Mouse (Mus musculus): ENCODE measurements around the gene Fitm1. TPM values are rescaled to one million over a fixed set of nuclear protein-coding genes. Genes with fewer than 3 reads are reported as not detected.

Gene Fitm1
- total RNA-seq (2023) = not detected

GRCm38 (mm10) chr14:55575302-55575701 is at the start of gene Fitm1:
Gene Fitm1, plus strand, starts transcription at chr14:55575617.

GRCm38 (mm10) chr14:55540067-55540786 is 35.2 kb upstream of the Fitm1 start, which contains the start of gene Pck2:
Gene Pck2, plus strand, starts transcription at chr14:55540266.

GRCm38 (mm10) chr14:55559799-55560201 is 15.6 kb upstream of the Fitm1 start, which contains the start of gene Dcaf11:
Gene Dcaf11, plus strand, starts transcription at chr14:55560006.

DNA sequence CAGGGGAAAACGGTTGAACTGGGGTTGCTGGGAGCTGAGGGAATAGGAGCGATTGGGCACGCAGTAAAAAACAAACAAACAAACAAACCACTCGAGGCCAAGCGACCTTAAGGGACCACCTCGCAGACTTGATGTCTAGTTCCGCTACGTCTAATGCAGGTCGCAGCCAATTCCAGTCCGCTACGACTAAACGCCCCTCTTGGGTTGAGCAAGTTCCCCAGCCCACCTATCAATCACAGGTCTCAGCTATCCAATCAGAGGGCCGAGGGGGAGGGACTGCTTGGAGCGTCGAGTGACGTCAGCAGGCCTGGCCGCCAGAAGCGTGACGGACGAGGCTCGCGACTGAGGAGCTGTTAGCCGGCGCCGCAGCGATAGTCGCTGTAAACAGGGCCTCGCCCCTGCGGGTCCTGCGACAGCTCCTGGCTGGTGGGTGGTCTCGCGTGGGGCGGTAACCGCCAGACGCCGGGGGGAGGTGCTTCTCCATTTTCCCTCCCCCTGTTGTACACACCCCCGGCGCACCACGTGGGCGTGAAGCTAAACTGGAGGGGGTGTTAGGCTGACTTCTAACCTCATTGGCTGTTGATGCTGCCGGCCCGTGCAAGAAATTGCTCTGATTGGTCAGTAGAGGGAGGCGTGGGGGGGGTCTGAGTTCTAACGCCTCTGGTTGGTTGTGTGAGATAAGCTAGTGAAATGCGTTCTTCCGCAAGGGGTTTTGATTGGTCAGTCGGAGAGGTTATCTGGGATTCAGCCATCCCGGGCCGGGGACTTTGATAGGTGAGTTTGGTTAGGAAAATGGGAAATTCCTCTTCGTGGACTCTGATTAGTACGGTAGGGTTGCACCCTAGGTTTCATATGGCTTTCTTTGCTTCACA is 15.0 kb upstream of the Fitm1 start, which contains the start of gene A730061H03Rik:
Gene A730061H03Rik (minus strand): TSS at position 205 of the 872 bp plus-strand sequence.

DNA sequence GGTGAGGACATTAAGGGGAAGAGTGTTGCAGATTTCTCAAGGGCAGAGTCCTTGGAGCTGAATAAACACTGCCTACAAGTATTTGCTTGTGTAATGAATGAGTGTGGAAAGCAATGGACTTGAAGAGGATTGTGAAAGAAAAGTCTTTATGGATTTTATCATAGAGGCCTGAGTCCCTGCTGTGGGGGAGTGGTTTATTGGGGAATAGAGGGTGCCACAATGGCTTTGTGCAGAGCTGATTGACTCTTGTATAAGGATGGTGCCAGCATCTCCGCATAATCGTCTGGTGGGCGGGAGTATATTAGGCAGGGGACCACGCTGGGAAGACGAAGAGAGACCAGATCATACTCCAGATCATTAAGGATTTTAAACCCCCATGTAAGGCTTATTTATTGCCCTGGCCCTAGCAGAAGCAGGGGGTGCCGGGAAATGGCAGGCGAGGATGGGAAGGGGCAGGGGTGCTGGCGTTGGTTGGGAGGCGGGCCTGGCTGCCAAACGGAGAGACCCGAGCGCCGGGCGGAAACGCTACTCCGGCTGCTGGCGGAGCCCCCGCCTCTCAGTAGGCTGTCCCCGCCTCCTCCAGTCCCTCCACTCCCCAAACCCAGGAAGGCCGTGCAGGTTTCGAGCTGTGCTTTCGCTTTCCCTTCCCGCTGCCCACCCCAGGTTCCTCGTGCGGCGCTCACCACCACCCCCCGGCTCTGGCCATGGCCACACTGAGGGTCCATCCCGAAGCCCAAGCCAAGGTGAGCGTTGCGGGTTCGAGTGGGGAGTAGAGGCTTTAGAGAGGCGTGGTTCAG is 2.7 kb downstream of the Fitm1 start, which contains the start of gene Psme1:
Gene Psme1 (plus strand): TSS at position 253 of the 797 bp plus-strand sequence.

DNA sequence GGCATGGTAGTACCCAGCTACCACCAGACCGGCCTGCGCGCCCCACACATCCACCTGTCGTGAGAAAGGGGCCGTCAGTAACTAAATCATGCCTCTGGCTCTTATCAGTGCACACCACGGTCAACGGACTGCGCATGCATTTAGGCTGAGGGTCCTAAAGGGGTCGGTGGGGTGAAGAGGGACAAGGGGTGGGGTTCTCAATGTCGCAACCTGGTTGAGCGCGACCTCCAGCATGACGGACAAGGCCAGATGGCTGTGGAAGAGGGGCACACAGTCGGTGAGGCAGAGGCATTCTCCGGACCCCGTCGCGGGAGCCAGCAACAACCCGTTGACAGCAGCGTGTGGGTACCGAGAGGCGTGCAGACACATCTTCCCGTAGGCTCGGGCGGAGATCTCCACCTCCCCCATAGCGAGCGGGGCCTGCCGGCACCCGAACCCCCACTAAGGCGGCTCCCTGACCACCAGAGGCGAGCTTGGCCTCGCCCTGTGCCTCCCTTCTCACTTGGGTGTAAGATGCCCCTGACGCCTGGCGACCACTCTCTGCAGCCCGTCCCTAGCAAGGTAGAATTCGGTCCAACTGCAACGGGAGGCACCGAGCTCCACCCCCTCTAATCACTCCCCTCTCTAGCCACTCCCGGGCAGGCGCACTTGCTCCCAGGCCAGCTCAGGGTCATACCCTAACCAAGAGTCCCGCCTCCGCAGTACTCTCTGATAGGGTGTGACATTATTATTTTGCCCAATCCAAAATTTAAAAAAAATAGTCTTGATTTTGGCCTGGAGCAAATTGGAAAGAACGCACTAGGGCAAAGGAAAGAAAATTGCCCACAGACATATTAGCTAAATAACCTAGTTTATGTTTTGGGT is 9.5 kb downstream of the Fitm1 start, which contains the start of gene Emc9:
Gene Emc9 (minus strand): TSS at position 601 of the 864 bp plus-strand sequence.

GRCm38 (mm10) chr14:55590748-55591330 is 15.4 kb downstream of the Fitm1 start, which contains the start of gene Psme2:
Gene Psme2, minus strand, starts transcription at chr14:55591113.

DNA sequence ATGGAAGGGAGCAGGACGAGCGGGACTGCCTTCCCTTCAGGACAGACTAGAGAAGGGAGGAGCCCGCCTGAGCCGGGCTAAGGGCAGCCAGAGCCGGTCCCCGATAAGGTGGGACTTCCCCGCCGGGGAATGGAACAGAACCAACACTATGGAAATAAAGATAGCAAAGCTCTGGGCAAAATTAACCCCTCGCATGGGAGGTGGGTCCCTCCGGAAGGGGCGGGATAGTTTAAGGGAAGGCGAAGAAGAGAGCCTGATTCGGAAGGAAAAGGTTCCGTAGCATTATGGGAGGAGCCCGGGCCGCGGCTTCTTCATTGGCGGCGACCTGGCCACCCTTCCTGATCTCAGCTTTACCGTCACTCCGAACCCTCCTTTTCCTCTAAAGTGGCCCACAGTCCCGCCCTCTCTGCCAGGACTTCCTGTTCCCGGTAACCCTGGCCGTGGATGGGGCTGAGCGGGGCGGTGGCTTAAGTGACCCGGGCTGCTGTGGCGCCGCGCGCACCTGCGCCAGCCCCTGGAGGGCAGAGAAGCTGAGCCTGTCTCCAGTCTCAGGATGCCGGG is 16.0 kb downstream of the Fitm1 start, which contains the start of gene Rnf31:
Gene Rnf31 (plus strand): TSS at position 378 of the 561 bp plus-strand sequence.

DNA sequence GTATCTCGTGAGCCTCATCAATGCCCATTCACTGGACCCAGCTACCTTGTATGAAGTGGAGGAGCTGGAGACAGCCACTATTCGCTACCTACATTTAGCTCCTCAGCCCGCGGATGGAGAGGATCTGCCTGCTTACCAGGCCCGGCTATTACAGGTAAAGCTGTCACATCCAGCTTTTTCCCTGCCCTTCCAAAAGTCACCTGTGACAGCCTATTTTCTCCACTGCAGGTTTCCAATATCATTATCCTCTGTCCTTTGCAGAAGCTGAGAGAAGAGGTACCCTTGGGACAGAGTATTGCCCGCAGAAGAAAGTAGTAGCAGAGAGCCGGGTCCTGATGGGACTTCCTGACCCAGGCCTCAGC is 27.8 kb downstream of the Fitm1 start, which contains the start of gene Irf9:
Gene Irf9 (plus strand): TSS at position 301 of the 362 bp plus-strand sequence.

DNA sequence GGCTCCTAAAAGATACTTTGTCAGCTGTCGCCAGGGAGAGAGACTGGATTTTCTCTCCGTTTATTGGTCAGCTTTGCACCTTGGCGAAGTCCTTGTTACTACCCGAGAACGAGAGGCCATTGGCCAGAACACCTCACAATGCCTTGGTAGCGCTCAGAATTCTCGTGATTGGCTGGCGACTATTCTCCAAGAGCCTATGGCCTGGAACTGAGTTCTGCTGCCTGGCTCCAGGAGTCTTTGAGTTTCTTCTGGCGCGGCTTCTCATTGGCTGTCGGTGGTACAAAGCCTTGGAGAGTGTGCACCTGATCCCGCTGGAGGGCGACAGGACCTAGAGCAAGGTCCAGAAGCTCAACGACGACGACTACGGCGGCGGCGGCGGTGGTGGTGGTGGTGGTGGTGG is 42.4 kb downstream of the Fitm1 start, which contains the start of gene Rec8:
Gene Rec8 (plus strand): TSS at position 216 of the 400 bp plus-strand sequence.

Other genes starting within 250 kb of the Fitm1 start
- gene Dhrs4, start 96.9 kb upstream of the Fitm1 start, total RNA-seq (2023) = 10 to 100 TPM; 31.1 to 38.8 TPM
- gene Carmil3, start 85.0 kb upstream of the Fitm1 start, total RNA-seq (2023) = under 1 TPM; 0.26 to 0.58 TPM
- gene Cpne6, start 65.2 kb upstream of the Fitm1 start, total RNA-seq (2023) = not detected
- not detected for gene Nrl, start 50.6 kb upstream of the Fitm1 start, total RNA-seq (2023)
- gene Pck2, start 35.4 kb upstream of the Fitm1 start, total RNA-seq (2023) = 10 to 100 TPM; 25.6 to 25.8 TPM
- 10 to 100 TPM; 69.5 to 86.4 TPM for gene Dcaf11, start 15.6 kb upstream of the Fitm1 start, total RNA-seq (2023)
- 1 to 10 TPM; 5.8 to 7.1 TPM for gene A730061H03Rik, start 15.2 kb upstream of the Fitm1 start, total RNA-seq (2023)
- gene Psme1, start 2.5 kb downstream of the Fitm1 start, total RNA-seq (2023) = 100 to 1,000 TPM; 242 to 257 TPM
- 10 to 100 TPM in 1 of 2 experiments, 1 to 10 TPM in 1; 7.3 to 11.2 TPM for gene Emc9, start 9.7 kb downstream of the Fitm1 start, total RNA-seq (2023)
- 100 to 1,000 TPM; 340 to 355 TPM for gene Psme2, start 15.5 kb downstream of the Fitm1 start, total RNA-seq (2023)
- 10 to 100 TPM; 72.7 to 87.7 TPM for gene Rnf31, start 16.1 kb downstream of the Fitm1 start, total RNA-seq (2023)
- gene Irf9, start 28.0 kb downstream of the Fitm1 start, total RNA-seq (2023) = 100 to 1,000 TPM; 103 to 113 TPM
- not detected for gene Rec8, start 42.4 kb downstream of the Fitm1 start, total RNA-seq (2023)
- 10 to 100 TPM; 27.8 to 33.7 TPM for gene Ipo4, start 60.3 kb downstream of the Fitm1 start, total RNA-seq (2023)
- gene Gm49378, start 62.3 kb downstream of the Fitm1 start, total RNA-seq (2023) = 1 to 10 TPM; 2.0 to 3.1 TPM
- gene Tm9sf1, start 68.2 kb downstream of the Fitm1 start, total RNA-seq (2023) = 10 to 100 TPM; 43.7 to 44.6 TPM
- gene Tssk4, start 74.6 kb downstream of the Fitm1 start, total RNA-seq (2023) = 1 to 10 TPM; 2.0 to 2.1 TPM
- gene Mdp1, start 84.9 kb downstream of the Fitm1 start, total RNA-seq (2023) = 10 to 100 TPM; 32.1 to 40.0 TPM
- 10 to 100 TPM; 26.1 to 29.0 TPM for gene Gmpr2, start 96.3 kb downstream of the Fitm1 start, total RNA-seq (2023)
- 100 to 1,000 TPM; 227 to 260 TPM for gene Nedd8, start 96.5 kb downstream of the Fitm1 start, total RNA-seq (2023)
- gene Tinf2, start 106.2 kb downstream of the Fitm1 start, total RNA-seq (2023) = 10 to 100 TPM; 64.2 to 64.6 TPM
- 10 to 100 TPM; 12.0 to 21.3 TPM for gene Tgm1, start 138.3 kb downstream of the Fitm1 start, total RNA-seq (2023)
- 10 to 100 TPM; 45.5 to 46.2 TPM for gene Rabggta, start 146.6 kb downstream of the Fitm1 start, total RNA-seq (2023)
- 10 to 100 TPM; 61.5 to 82.7 TPM for gene Dhrs1, start 170.1 kb downstream of the Fitm1 start, total RNA-seq (2023)
- 10 to 100 TPM; 19.2 to 28.9 TPM for gene Nop9, start 170.1 kb downstream of the Fitm1 start, total RNA-seq (2023)
- under 1 TPM in 1 of 2 experiments, not detected in 1; 0.42 TPM for gene Cideb, start 182.8 kb downstream of the Fitm1 start, total RNA-seq (2023)
- gene Ltb4r2, start 185.8 kb downstream of the Fitm1 start, total RNA-seq (2023) = under 1 TPM; 0.46 to 0.63 TPM
- gene Ltb4r1, start 190.3 kb downstream of the Fitm1 start, total RNA-seq (2023) = 10 to 100 TPM; 57.1 to 61.8 TPM
- gene Adcy4, start 208.5 kb downstream of the Fitm1 start, total RNA-seq (2023) = 1 to 10 TPM; 5.0 to 7.3 TPM
- gene Ripk3, start 213.2 kb downstream of the Fitm1 start, total RNA-seq (2023) = 100 to 1,000 TPM; 113 to 122 TPM
- gene Nfatc4, start 247.5 kb downstream of the Fitm1 start, total RNA-seq (2023) = not detected